Mouse (Mus musculus) G1E (cell line): Measurements from ENCODE around the gene Tprgl. TPM values are rescaled to one million over a fixed set of nuclear protein-coding genes. Genes with fewer than 3 reads are reported as not detected.

ENCODE experiments used
- ATAC-seq: 2 replicates; pipeline ENCODE4 v1.8.0; 2016; ENCODE audit warnings: mild to moderate bottlenecking; ENCODE audit not compliant: insufficient number of reproducible peaks, poor library complexity, low FRiP score, severe bottlenecking; ENCODE audit errors: extremely low read depth
- DNase-seq: peaks from one replicate; pipeline ENCODE4 v3.0.0; 2012; ENCODE audit warnings: low spot score
- H3K27me3 ChIP-seq: 2 replicates; pipeline ENCODE4 v1.6.1; 2012; ENCODE audit warnings: mild to moderate bottlenecking, low read length, inconsistent platforms; ENCODE audit not compliant: insufficient read depth
- H3K36me3 ChIP-seq: replicated peaks from 2 replicates; pipeline ENCODE3; 2012; ENCODE audit warnings: mild to moderate bottlenecking, inconsistent platforms
- H3K4me1 ChIP-seq: 2 replicates; pipeline ENCODE4 v1.6.1; 2012; ENCODE audit warnings: low read depth, low read length, inconsistent platforms, mixed read lengths; ENCODE audit not compliant: insufficient read depth
- H3K4me3 ChIP-seq: 2 replicates; pipeline ENCODE4 v1.5.1; 2012; ENCODE audit warnings: low read depth, mild to moderate bottlenecking, inconsistent platforms, low read length, moderate library complexity, mixed read lengths
- H3K9me3 ChIP-seq: replicated peaks from 2 replicates; pipeline ENCODE4 v1.6.1; 2012; ENCODE audit warnings: inconsistent platforms
- CTCF ChIP-seq: IDR thresholded peaks from 2 replicates; pipeline ENCODE4 v1.5.1; 2012; ENCODE audit warnings: low read depth, low read length, inconsistent platforms, mixed read lengths
- GATA1 ChIP-seq: IDR thresholded peaks from 2 replicates; pipeline ENCODE4 v1.6.1; 2012; ENCODE audit warnings: borderline replicate concordance, low read length, inconsistent platforms, mixed read lengths
- GATA2 ChIP-seq: IDR thresholded peaks from 2 replicates; pipeline ENCODE4 v1.6.1; 2012; ENCODE audit warnings: low read depth, low read length, inconsistent platforms, borderline replicate concordance
- POLR2AphosphoS5 ChIP-seq: IDR thresholded peaks from 2 replicates; pipeline ENCODE4 v1.6.1; 2012; ENCODE audit warnings: low read depth, low read length, inconsistent platforms; ENCODE audit not compliant: insufficient replicate concordance
- TAL1 ChIP-seq: conservative IDR thresholded peaks from 2 replicates; pipeline ENCODE4 v1.6.1; 2012; ENCODE audit warnings: low read depth, low read length, inconsistent platforms, mixed read lengths
- polyA plus RNA-seq: library from polyadenylated mRNA; stranded (reverse); fragments of >175 nt; gene quantifications from 2 replicates; pipeline ENCODE4 v1.2.3, GENCODE M21; 2012
- total RNA-seq, 2 experiments: library from RNA; stranded (forward) in 1 of 2; stranded (reverse) in 1 of 2; fragments of 200-1000 nt in 1 of 2; fragments of >200 nt in 1 of 2; fragmentation: Nextera tagmentation in 1 of 2; gene quantifications; 2 replicates each; pipeline ENCODE4 v1.2.3; 2014 to 2017

The Tprgl gene
- total and polyA plus RNA-seq, 3 experiments = 51.1 to 60.8 (median 55.8) TPM

GRCm38 (mm10) chr4:154198377-154198961 is 38.0 kb upstream of the Tprgl start:
- no peak overlapping the region; the same call in 1 of the 2 replicates for H3K4me3 ChIP-seq
- no peaks in the 10 kb centered on the region for H3K36me3 ChIP-seq
- peaks cover 80% of the 10 kb centered on the region for H3K9me3 ChIP-seq
- H3K4me1 ChIP-seq = no peaks in the 10 kb centered on the region
- no peak for TF ChIP-seq CTCF
- H3K27me3 ChIP-seq = no peaks in the 10 kb centered on the region
- no peak for DNase-seq
- no peak for ATAC-seq

GRCm38 (mm10) chr4:154197961-154198360 is 37.5 kb upstream of the Tprgl start:
- TF ChIP-seq GATA2 (no peak), CTCF (no peak), TAL1 (no peak), POLR2AphosphoS5 (no peak), GATA1 (no peak)
- no peaks in the 10 kb centered on the region for H3K4me1 ChIP-seq
- no peak for DNase-seq
- no peak for ATAC-seq
- no peak overlapping the region for H3K4me3 ChIP-seq
- no peaks in the 10 kb centered on the region for H3K36me3 ChIP-seq
- H3K9me3 ChIP-seq = peaks cover 75% of the 10 kb centered on the region
- H3K27me3 ChIP-seq = no peaks in the 10 kb centered on the region

- no peak for DNase-seq
- TF ChIP-seq CTCF = no peak
- no peak for TF ChIP-seq GATA2
- TF ChIP-seq POLR2AphosphoS5 = no peak
- TF ChIP-seq TAL1 = no peak
- no peak for TF ChIP-seq GATA1
- Histone ChIP-seq H3K4me3 (no peak overlapping the region), H3K36me3 (no peaks in the 10 kb centered on the region), H3K9me3 (peaks cover 88% of the 10 kb centered on the region), H3K4me1 (no peaks in the 10 kb centered on the region), H3K27me3 (no peaks in the 10 kb centered on the region)
- ATAC-seq = no peak
These were observed 28.5 kb upstream of the Tprgl start for GRCm38 (mm10) chr4:154188948-154189347.

GRCm38 (mm10) chr4:154186002-154186537 is 25.6 kb upstream of the Tprgl start:
- H3K9me3 ChIP-seq = peaks cover 94% of the 10 kb centered on the region
- H3K36me3 ChIP-seq = no peaks in the 10 kb centered on the region
- ATAC-seq (no peak), DNase-seq (no peak)
- H3K4me1 ChIP-seq = no peaks in the 10 kb centered on the region
- H3K4me3 ChIP-seq = no peak overlapping the region
- TF ChIP-seq CTCF (no peak), GATA2 (no peak)
- H3K27me3 ChIP-seq = no peaks in the 10 kb centered on the region

GRCm38 (mm10) chr4:154185001-154185400 is 24.5 kb upstream of the Tprgl start:
- Histone ChIP-seq H3K36me3 (no peaks in the 10 kb centered on the region), H3K4me3 (no peak overlapping the region), H3K4me1 (no peaks in the 10 kb centered on the region), H3K9me3 (peaks cover 88% of the 10 kb centered on the region), H3K27me3 (no peaks in the 10 kb centered on the region)
- ATAC-seq = no peak
- no peak for DNase-seq
- TF ChIP-seq TAL1 (no peak), POLR2AphosphoS5 (no peak), GATA1 (no peak), GATA2 (no peak), CTCF (no peak)

GRCm38 (mm10) chr4:154183566-154183965 is 23.1 kb upstream of the Tprgl start:
- TF ChIP-seq GATA2 (no peak), TAL1 (no peak), GATA1 (no peak), CTCF (no peak), POLR2AphosphoS5 (no peak)
- H3K27me3 ChIP-seq = no peaks in the 10 kb centered on the region
- no peak overlapping the region for H3K4me3 ChIP-seq
- H3K36me3 ChIP-seq = no peaks in the 10 kb centered on the region
- DNase-seq (no peak), ATAC-seq (no peak)
- peaks cover 80% of the 10 kb centered on the region for H3K9me3 ChIP-seq
- no peaks in the 10 kb centered on the region for H3K4me1 ChIP-seq

- H3K27me3 ChIP-seq = no peaks in the 10 kb centered on the region
- H3K9me3 ChIP-seq = peaks cover 82% of the 10 kb centered on the region
- H3K4me1 ChIP-seq = no peaks in the 10 kb centered on the region
- H3K36me3 ChIP-seq = no peaks in the 10 kb centered on the region
- ATAC-seq = no peak
- TF ChIP-seq GATA2 (no peak), CTCF (no peak), POLR2AphosphoS5 (no peak), GATA1 (no peak), TAL1 (no peak)
- H3K4me3 ChIP-seq = no peak overlapping the region
- no peak for DNase-seq
These were observed 20.5 kb upstream of the Tprgl start for GRCm38 (mm10) chr4:154181001-154181400.
